In the genomic region with DNA sequence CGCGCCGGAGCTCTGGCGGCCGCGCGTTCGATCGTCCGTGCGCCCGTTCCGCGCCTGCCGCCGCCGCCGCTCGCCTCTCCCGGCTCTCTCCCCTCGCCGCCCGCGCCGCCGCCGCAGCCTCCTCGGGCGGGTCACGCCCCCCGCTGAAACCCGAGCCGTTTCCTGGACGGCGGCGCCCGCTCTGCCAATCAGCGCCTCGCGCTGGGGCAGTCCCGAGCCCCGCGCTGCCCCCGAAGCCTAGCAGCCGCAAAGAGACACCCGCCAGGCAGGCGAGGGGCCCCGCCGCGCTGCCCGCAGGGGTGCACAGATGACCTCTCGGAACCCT, we compare ENCODE assay signal across 8 mouse cellular contexts.
DNase-seq lines count a peak whose midpoint lies in the region; ATAC-seq and TF ChIP-seq lines count a peak whose summit lies in the region.

No protein-coding gene starts in this region.

- H3K9me3 ChIP-seq in embryonic facial prominence, embryonic 14.5 days (ENCODE audit: control insufficient read depth, low read length): no peaks in the 10 kb centered on the region
- H3K9me3 ChIP-seq in heart, embryonic 11.5 days (replicated peaks; ENCODE audit: control insufficient read depth, low read length): no peaks in the 10 kb centered on the region

- H3K4me2 ChIP-seq in embryonic facial prominence, embryonic 14.5 days (ENCODE audit: low read depth, low read length): peak overlapping the region; percentile 78
- peak overlapping the region; percentile 88 for H3K4me2 ChIP-seq in heart, embryonic 11.5 days

- 1% methylated on average over 14 of the region's 52 CpGs for WGBS in embryonic facial prominence, embryonic 14.5 days
- under 1% methylated on average over 39 of the region's 52 CpGs for WGBS in heart, embryonic 11.5 days (ENCODE audit: insufficient replicate concordance)
- WGBS in olfactory bulb, adult 2 months: 2% methylated on average over 52 of the region's 52 CpGs

- peak overlapping the region; percentile 94 for H3K9ac ChIP-seq in embryonic facial prominence, embryonic 14.5 days (ENCODE audit: low read depth, low read length)
- peak overlapping the region; percentile 81 for H3K9ac ChIP-seq in heart, embryonic 11.5 days (ENCODE audit: low read depth, low read length)

- peaks cover 4% of the 10 kb centered on the region for H3K36me3 ChIP-seq in embryonic facial prominence, embryonic 14.5 days (ENCODE audit: control insufficient read depth, insufficient read depth, low read length)
- no peaks in the 10 kb centered on the region for H3K36me3 ChIP-seq in heart, embryonic 11.5 days (ENCODE audit: control insufficient read depth, insufficient read depth, low read length)

- H3K4me1 ChIP-seq in embryonic facial prominence, embryonic 14.5 days (ENCODE audit: control insufficient read depth, insufficient read depth, low read length): peaks cover 19% of the 10 kb centered on the region
- peaks cover 24% of the 10 kb centered on the region for H3K4me1 ChIP-seq in heart, embryonic 11.5 days (ENCODE audit: control insufficient read depth, insufficient read depth, low read length)
- H3K4me1 ChIP-seq in olfactory bulb, adult 2 months (ENCODE audit: control insufficient read depth, insufficient read depth, low read length): peaks cover 13% of the 10 kb centered on the region

- H3K27ac ChIP-seq in embryonic facial prominence, embryonic 14.5 days (replicated peaks; ENCODE audit: low read depth, low read length): peak overlapping the region; percentile 93
- peak overlapping the region; percentile 80 for H3K27ac ChIP-seq in heart, embryonic 11.5 days (ENCODE audit: low read depth, low read length)
- peak overlapping the region; percentile 91 for H3K27ac ChIP-seq in olfactory bulb, adult 2 months (ENCODE audit: insufficient read depth, low read depth, low read length)

- peak; percentile 32 to 37 for DNase-seq in left cerebral cortex, adult 18-20 months (ENCODE audit: low spot score in 2 of 2)
- DNase-seq in left cerebral cortex, adult 9 months (ENCODE audit: low spot score in 2 of 2): no peak
- peak; percentile 94 for DNase-seq in embryonic facial prominence, embryonic 14.5 days (ENCODE audit: low spot score)
- peak; percentile 57 to 58 for DNase-seq in kidney, adult 8-10 months
- peak; percentile 85 to 90 for DNase-seq in lung, adult 18-20 months
- DNase-seq in urinary bladder, adult 2 months (ENCODE audit: low spot score): peak; percentile 84

- no peaks in the 10 kb centered on the region for H3K27me3 ChIP-seq in embryonic facial prominence, embryonic 14.5 days (replicated peaks; ENCODE audit: control insufficient read depth, insufficient read depth, low read length)
- peaks cover 4% of the 10 kb centered on the region; the same call in 1 of the 2 replicates for H3K27me3 ChIP-seq in heart, embryonic 11.5 days (ENCODE audit: control insufficient read depth, insufficient read depth, low read length)

- ATAC-seq in embryonic facial prominence, embryonic 14.5 days (ENCODE audit: low read depth): peak; percentile 94
- peak; percentile 81 for ATAC-seq in heart, embryonic 11.5 days (replicated peaks; ENCODE audit: insufficient number of reproducible peaks, low FRiP score, low TSS enrichment)

- peak overlapping the region; percentile 79 for H3K4me3 ChIP-seq in embryonic facial prominence, embryonic 14.5 days (ENCODE audit: low read depth, low read length)
- peak overlapping the region; percentile 71 for H3K4me3 ChIP-seq in heart, embryonic 11.5 days (ENCODE audit: low read depth, low read length)
- H3K4me3 ChIP-seq in olfactory bulb, adult 2 months (ENCODE audit: insufficient read depth, low read depth, low read length): peak overlapping the region; percentile 66

- TF ChIP-seq CTCF in olfactory bulb, adult 2 months (IDR thresholded peaks at IDR 0.05; ENCODE audit: insufficient read depth, low read depth, low read length): no peak

- peak; percentile 48; the same call in 1 of the 2 replicates for TF ChIP-seq POLR2A in olfactory bulb, adult 2 months (IDR thresholded peaks at IDR 0.05; ENCODE audit: insufficient read depth, low read depth, low read length)

Comparison
In these comparisons a context has a peak if more than half of its experiments do, and no peak if none do; other contexts are left out.
1. DNase-seq: peak in left cerebral cortex, adult 18-20 months (2 of 2), embryonic facial prominence, embryonic 14.5 days (single experiment), kidney, adult 8-10 months (2 of 2), lung, adult 18-20 months (2 of 2) and urinary bladder, adult 2 months (single experiment); none in left cerebral cortex, adult 9 months (0 of 2).
2. Peak in every context shown above with its lines, with median percentiles within 50 percentile points of each other: H3K27ac ChIP-seq and H3K4me3 ChIP-seq.